Mouse (Mus musculus): ENCODE data around the gene Kcnn1.

Kcnn1 gene

DNA sequence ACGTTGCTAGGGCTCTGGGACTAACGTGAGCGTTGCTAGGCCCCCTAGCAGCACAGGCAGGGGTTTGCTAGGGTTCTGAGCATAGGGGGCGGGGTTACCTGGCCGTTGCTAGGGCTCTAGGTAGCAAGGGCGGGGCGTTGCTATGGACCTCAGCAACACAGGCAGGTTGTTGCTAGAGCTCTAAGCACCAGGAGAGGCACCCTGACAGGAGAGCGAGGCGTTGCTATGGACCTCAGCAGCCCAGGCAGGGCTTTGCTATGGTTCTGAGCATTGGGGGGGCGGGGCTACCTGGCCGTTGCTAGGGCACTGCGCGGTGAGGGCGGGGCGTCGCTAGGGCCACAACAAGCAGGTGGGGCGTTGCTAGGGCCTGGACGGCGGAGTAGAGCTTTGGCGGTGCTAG lies 70.4 kb downstream of the Kcnn1 start:
- peak; percentile 99 for DNase-seq (ENCODE audit: low read depth, low spot score)

All from R1 (cell line).